Mouse (Mus musculus) urinary bladder, postnatal 4 days (tissue): ENCODE measurements around the gene Pafah2.

ENCODE experiments used
- DNase-seq, 2 experiments: peaks; one replicate each; pipeline ENCODE4 v3.0.0; 2021 to 2022; ENCODE audit warnings: low spot score in 2 of 2

The Pafah2 gene

GRCm38 (mm10) chr4:134395977-134396825, at the start of gene Pafah2:
Pafah2 (plus strand) TSS chr4:134396320.
- DNase-seq = peak; percentile 91 to 93

GRCm38 (mm10) chr4:134348078-134348477, 48.0 kb upstream of the Pafah2 start:
- DNase-seq = no peak

GRCm38 (mm10) chr4:134348545-134348944, 47.6 kb upstream of the Pafah2 start:
- DNase-seq = no peak

GRCm38 (mm10) chr4:134349829-134350228, 46.3 kb upstream of the Pafah2 start:
- no peak for DNase-seq

- no peak for DNase-seq
These were observed 45.5 kb upstream of the Pafah2 start for GRCm38 (mm10) chr4:134350641-134351040.

- DNase-seq = no peak
These were observed 44.5 kb upstream of the Pafah2 start for GRCm38 (mm10) chr4:134351329-134352260.

GRCm38 (mm10) chr4:134352261-134352707, 43.8 kb upstream of the Pafah2 start:
- no peak for DNase-seq

GRCm38 (mm10) chr4:134352929-134353328, 43.2 kb upstream of the Pafah2 start:
- DNase-seq = no peak

GRCm38 (mm10) chr4:134353527-134354409, 42.4 kb upstream of the Pafah2 start:
- DNase-seq = no peak

GRCm38 (mm10) chr4:134355841-134356452, 40.2 kb upstream of the Pafah2 start:
- DNase-seq = peak in 1 of 2 experiments; percentile 60

GRCm38 (mm10) chr4:134356591-134357460, 39.3 kb upstream of the Pafah2 start:
- peak in 1 of 2 experiments; percentile 48 for DNase-seq

- DNase-seq = no peak
These were observed 38.7 kb upstream of the Pafah2 start for GRCm38 (mm10) chr4:134357461-134357771.

GRCm38 (mm10) chr4:134359649-134360048, 36.5 kb upstream of the Pafah2 start:
- no peak for DNase-seq

GRCm38 (mm10) chr4:134361215-134361614, 34.9 kb upstream of the Pafah2 start:
- no peak for DNase-seq

- DNase-seq = no peak
These were observed 34.0 kb upstream of the Pafah2 start for GRCm38 (mm10) chr4:134362124-134362523.

GRCm38 (mm10) chr4:134362586-134362985, 33.5 kb upstream of the Pafah2 start:
- no peak for DNase-seq

- DNase-seq = no peak
These were observed 30.8 kb upstream of the Pafah2 start for GRCm38 (mm10) chr4:134365280-134365679.

- no peak for DNase-seq
These were observed 25.4 kb upstream of the Pafah2 start for GRCm38 (mm10) chr4:134370649-134371221.

GRCm38 (mm10) chr4:134371316-134371855, 24.7 kb upstream of the Pafah2 start:
- DNase-seq = no peak
